ENCODE assay signal across 9 mouse cellular contexts in genomic region chr17:29773339-29773738, GRCm38 (mm10). TPM values are rescaled to one million over a fixed set of nuclear protein-coding genes. Genes with fewer than 3 reads are reported as not detected.
DNase-seq lines count a peak whose midpoint lies in the region; ATAC-seq and TF ChIP-seq lines count a peak whose summit lies in the region.
"Had no signal": no experiment of that assay in that cellular context is flagged by ENCODE, and none has a peak within 500 bp of the region (broad histone marks: within the 10 kb centered on the region; RNA-seq: fewer than 3 reads in every experiment).

No protein-coding gene starts in this region.

- ATAC-seq in cerebellum, adult (ENCODE audit: insufficient number of reproducible peaks, low FRiP score, low TSS enrichment) = no peak
- ATAC-seq in embryonic facial prominence, embryonic 11.5 days (replicated peaks; ENCODE audit: insufficient number of reproducible peaks, low FRiP score, low TSS enrichment, low read depth) = no peak

- H3K4me3 ChIP-seq in embryonic facial prominence, embryonic 11.5 days (ENCODE audit: low read depth, low read length) = no peak overlapping the region
- no peak overlapping the region for H3K4me3 ChIP-seq in myocyte
- H3K4me3 ChIP-seq: heart, embryonic 13.5 days had no signal

- no peak overlapping the region for H3K4me2 ChIP-seq in embryonic facial prominence, embryonic 11.5 days (ENCODE audit: low read depth, low read length)
- no peak overlapping the region for H3K4me2 ChIP-seq in myocyte (ENCODE audit: low read depth)
- H3K4me2 ChIP-seq: heart, embryonic 13.5 days had no signal

- no peaks in the 10 kb centered on the region for H3K36me3 ChIP-seq in embryonic facial prominence, embryonic 11.5 days (replicated peaks; ENCODE audit: control insufficient read depth, insufficient read depth, low read depth, low read length)
- H3K36me3 ChIP-seq in myocyte (ENCODE audit: control insufficient read depth, insufficient read depth) = no peaks in the 10 kb centered on the region
- H3K36me3 ChIP-seq: heart, embryonic 13.5 days had no signal

- no peak for TF ChIP-seq POLR2A in myocyte (IDR thresholded peaks at IDR 0.05; ENCODE audit: insufficient read length, low read depth)

- H3ac ChIP-seq in myocyte (ENCODE audit: control insufficient read depth, insufficient read length) = no peak overlapping the region

- H3K9me3 ChIP-seq in embryonic facial prominence, embryonic 11.5 days (replicated peaks; ENCODE audit: control insufficient read depth, low read length) = no peaks in the 10 kb centered on the region
- H3K9me3 ChIP-seq: heart, embryonic 13.5 days had no signal

- no peaks in the 10 kb centered on the region for H3K27me3 ChIP-seq in embryonic facial prominence, embryonic 11.5 days (ENCODE audit: control insufficient read depth, insufficient read depth, low read length)
- H3K27me3 ChIP-seq in myocyte (ENCODE audit: control insufficient read depth, insufficient read depth, insufficient read length) = peaks cover 43% of the 10 kb centered on the region

- H3K27ac ChIP-seq in embryonic facial prominence, embryonic 11.5 days (replicated peaks; ENCODE audit: low read depth, low read length) = no peak overlapping the region
- H3K27ac ChIP-seq: heart, embryonic 13.5 days had no signal

- peak; percentile 55 for DNase-seq in cerebellum, adult 11 months
- peak; percentile 32 for DNase-seq in urinary bladder, adult 2 months (ENCODE audit: low spot score)
- DNase-seq in urinary bladder, postnatal 10 days (ENCODE audit: low spot score) = no peak
- DNase-seq in embryonic facial prominence, embryonic 11.5 days (ENCODE audit: low spot score) = peak; percentile 37
- DNase-seq in kidney, postnatal 4 days = peak; percentile 74 to 77
- DNase-seq in thymus, postnatal 0 days (ENCODE audit: low spot score) = peak; percentile 72

- no peaks in the 10 kb centered on the region for H3K79me2 ChIP-seq in myocyte (ENCODE audit: control insufficient read depth, insufficient read depth)

- 20% methylated on average over 14 of the region's 14 CpGs for WGBS in embryonic facial prominence, embryonic 11.5 days

- no peak overlapping the region for H3K9ac ChIP-seq in embryonic facial prominence, embryonic 11.5 days (replicated peaks; ENCODE audit: low read length)
- H3K9ac ChIP-seq: heart, embryonic 13.5 days had no signal

- H3K4me1 ChIP-seq in embryonic facial prominence, embryonic 11.5 days (ENCODE audit: control insufficient read depth, insufficient read depth, low read length) = no peaks in the 10 kb centered on the region
- H3K4me1 ChIP-seq: heart, embryonic 13.5 days had no signal

TF ChIP-seq in myocyte, 11 proteins besides CTCF, POLR2A, EP300 and RAD21:
- TF ChIP-seq USF1 (IDR thresholded peaks at IDR 0.05; ENCODE audit: low read depth) = peak; percentile 5
- TF ChIP-seq TCF3 (IDR thresholded peaks at IDR 0.05; ENCODE audit: insufficient read length, low read depth) = no peak

RNA-seq across cellular contexts. Expression of gene Ccdc167, which starts 56.5 kb away (rescaled TPM):
- 11.2 and 11.3 TPM in 2 replicates for polyA plus RNA-seq in urinary bladder, adult 2 months (2012; rRNA removed)
- 13.8 and 15.2 TPM in 2 replicates for polyA plus RNA-seq in embryonic facial prominence, embryonic 11.5 days (2014; fragmentation: Nextera tagmentation; extraction: Ambion mirVana)
- 6.0 TPM for polyA plus RNA-seq in myocyte (2012; fragmentation: generic; extraction: Trizol)
- 9.2 and 10.8 TPM in 2 replicates for polyA plus RNA-seq in thymus, postnatal 0 days (2015; fragmentation: Nextera tagmentation; extraction: Ambion mirVana)
